Mouse (Mus musculus): ENCODE results near the gene Asah2. TPM values are rescaled to one million over a fixed set of nuclear protein-coding genes. Genes with fewer than 3 reads are reported as not detected.
A peak's percentile ranks its signal among the peaks of the same experiment; 100 is the strongest.

Gene Asah2
- total and polyA plus RNA-seq, 2 experiments from 2014 or later, result 2.1 to 17.6 TPM

GRCm38 (mm10) chr19:31975882-31976281 is 132.1 kb downstream of the Asah2 start:
- H3K4me3 ChIP-seq (ENCODE audit: low read depth, low read length), result no peak overlapping the region
- H3K4me1 ChIP-seq (ENCODE audit: control insufficient read depth, insufficient read depth), result no peaks in the 10 kb centered on the region
- WGBS, result 54% methylated on average over 2 of the region's 2 CpGs
- H3K27ac ChIP-seq (ENCODE audit: low read depth), result no peak overlapping the region
- no peaks in the 10 kb centered on the region for H3K36me3 ChIP-seq (replicated peaks; ENCODE audit: control insufficient read depth, insufficient read depth, low read length)
- no peak overlapping the region for H3K9ac ChIP-seq (replicated peaks; ENCODE audit: low read depth, low read length)
- ATAC-seq (ENCODE audit: insufficient read depth, low read depth) (no peak), DNase-seq (ENCODE audit: low spot score) (no peak)
- TF ChIP-seq EP300 (IDR thresholded peaks at IDR 0.05; ENCODE audit: low read depth) (no peak), CTCF (IDR thresholded peaks at IDR 0.05; ENCODE audit: low read depth) (no peak)
- H3K4me2 ChIP-seq (ENCODE audit: low read depth, low read length), result no peak overlapping the region
- H3K27me3 ChIP-seq (ENCODE audit: control insufficient read depth, insufficient read depth, low read length), result no peaks in the 10 kb centered on the region
- H3K9me3 ChIP-seq (replicated peaks; ENCODE audit: control insufficient read depth, low read length), result no peaks in the 10 kb centered on the region

GRCm38 (mm10) chr19:31971998-31972397 is 136.0 kb downstream of the Asah2 start:
- Histone ChIP-seq H3K36me3 (replicated peaks; ENCODE audit: control insufficient read depth, insufficient read depth, low read length) (no peaks in the 10 kb centered on the region), H3K4me1 (ENCODE audit: control insufficient read depth, insufficient read depth) (no peaks in the 10 kb centered on the region), H3K4me3 (ENCODE audit: low read depth, low read length) (no peak overlapping the region), H3K27ac (ENCODE audit: low read depth) (no peak overlapping the region), H3K9ac (replicated peaks; ENCODE audit: low read depth, low read length) (no peak overlapping the region), H3K27me3 (ENCODE audit: control insufficient read depth, insufficient read depth, low read length) (no peaks in the 10 kb centered on the region), H3K9me3 (replicated peaks; ENCODE audit: control insufficient read depth, low read length) (no peaks in the 10 kb centered on the region), H3K4me2 (ENCODE audit: low read depth, low read length) (no peak overlapping the region)
- ATAC-seq (ENCODE audit: insufficient read depth, low read depth) (peak; percentile 80), DNase-seq (ENCODE audit: low spot score) (peak; percentile 75)
- WGBS, result 5% methylated on average over 6 of the region's 6 CpGs
- TF ChIP-seq CTCF (IDR thresholded peaks at IDR 0.05; ENCODE audit: low read depth) (peak; percentile 99), EP300 (IDR thresholded peaks at IDR 0.05; ENCODE audit: low read depth) (no peak)

- TF ChIP-seq CTCF (IDR thresholded peaks at IDR 0.05; ENCODE audit: low read depth) (no peak), EP300 (IDR thresholded peaks at IDR 0.05; ENCODE audit: low read depth) (no peak)
- ATAC-seq (ENCODE audit: insufficient read depth, low read depth), result no peak
- WGBS, result 46% methylated on average over 3 of the region's 3 CpGs
These were observed 136.6 kb downstream of the Asah2 start for GRCm38 (mm10) chr19:31971405-31971804.

GRCm38 (mm10) chr19:31967933-31968532 is 140.0 kb downstream of the Asah2 start:
- Histone ChIP-seq H3K9me3 (replicated peaks; ENCODE audit: control insufficient read depth, low read length) (no peaks in the 10 kb centered on the region), H3K4me1 (ENCODE audit: control insufficient read depth, insufficient read depth) (no peaks in the 10 kb centered on the region), H3K27ac (ENCODE audit: low read depth) (no peak overlapping the region), H3K4me3 (ENCODE audit: low read depth, low read length) (no peak overlapping the region), H3K4me2 (ENCODE audit: low read depth, low read length) (no peak overlapping the region), H3K27me3 (ENCODE audit: control insufficient read depth, insufficient read depth, low read length) (no peaks in the 10 kb centered on the region), H3K36me3 (replicated peaks; ENCODE audit: control insufficient read depth, insufficient read depth, low read length) (no peaks in the 10 kb centered on the region), H3K9ac (replicated peaks; ENCODE audit: low read depth, low read length) (no peak overlapping the region)
- DNase-seq (ENCODE audit: low spot score), result peak; percentile 33
- ATAC-seq (ENCODE audit: insufficient read depth, low read depth), result no peak
- TF ChIP-seq CTCF (IDR thresholded peaks at IDR 0.05; ENCODE audit: low read depth) (peak; percentile 40), EP300 (IDR thresholded peaks at IDR 0.05; ENCODE audit: low read depth) (no peak)
- WGBS, result 45% methylated on average over 5 of the region's 5 CpGs

More at GRCm38 (mm10) chr19:31971405-31971804, 136.6 kb downstream of the Asah2 start:
- Histone ChIP-seq H3K9me3 (replicated peaks; ENCODE audit: control insufficient read depth, low read length) (no peaks in the 10 kb centered on the region), H3K9ac (replicated peaks; ENCODE audit: low read depth, low read length) (no peak overlapping the region), H3K27me3 (ENCODE audit: control insufficient read depth, insufficient read depth, low read length) (no peaks in the 10 kb centered on the region), H3K4me1 (ENCODE audit: control insufficient read depth, insufficient read depth) (no peaks in the 10 kb centered on the region), H3K4me3 (ENCODE audit: low read depth, low read length) (no peak overlapping the region), H3K27ac (ENCODE audit: low read depth) (no peak overlapping the region), H3K4me2 (ENCODE audit: low read depth, low read length) (no peak overlapping the region), H3K36me3 (replicated peaks; ENCODE audit: control insufficient read depth, insufficient read depth, low read length) (no peaks in the 10 kb centered on the region)
- no peak for DNase-seq (ENCODE audit: low spot score)

GRCm38 (mm10) chr19:31963147-31963546 is 144.9 kb downstream of the Asah2 start:
- no peaks in the 10 kb centered on the region for H3K27me3 ChIP-seq (ENCODE audit: control insufficient read depth, insufficient read depth, low read length)
- TF ChIP-seq EP300 (IDR thresholded peaks at IDR 0.05; ENCODE audit: low read depth), result no peak
- no peak for TF ChIP-seq CTCF (IDR thresholded peaks at IDR 0.05; ENCODE audit: low read depth)
- no peak overlapping the region for H3K27ac ChIP-seq (ENCODE audit: low read depth)
- H3K4me2 ChIP-seq (ENCODE audit: low read depth, low read length), result no peak overlapping the region
- 43% methylated on average over 3 of the region's 3 CpGs for WGBS
- H3K36me3 ChIP-seq (replicated peaks; ENCODE audit: control insufficient read depth, insufficient read depth, low read length), result no peaks in the 10 kb centered on the region
- ATAC-seq (ENCODE audit: insufficient read depth, low read depth) (no peak), DNase-seq (ENCODE audit: low spot score) (no peak)
- no peaks in the 10 kb centered on the region for H3K4me1 ChIP-seq (ENCODE audit: control insufficient read depth, insufficient read depth)
- no peaks in the 10 kb centered on the region for H3K9me3 ChIP-seq (replicated peaks; ENCODE audit: control insufficient read depth, low read length)
- no peak overlapping the region for H3K9ac ChIP-seq (replicated peaks; ENCODE audit: low read depth, low read length)
- H3K4me3 ChIP-seq (ENCODE audit: low read depth, low read length), result no peak overlapping the region

GRCm38 (mm10) chr19:31960434-31960833 is 147.6 kb downstream of the Asah2 start:
- WGBS, result 92% methylated on average over 2 of the region's 2 CpGs
- Histone ChIP-seq H3K4me2 (ENCODE audit: low read depth, low read length) (no peak overlapping the region), H3K4me1 (ENCODE audit: control insufficient read depth, insufficient read depth) (no peaks in the 10 kb centered on the region), H3K9me3 (replicated peaks; ENCODE audit: control insufficient read depth, low read length) (no peaks in the 10 kb centered on the region), H3K27ac (ENCODE audit: low read depth) (no peak overlapping the region), H3K27me3 (ENCODE audit: control insufficient read depth, insufficient read depth, low read length) (no peaks in the 10 kb centered on the region), H3K36me3 (replicated peaks; ENCODE audit: control insufficient read depth, insufficient read depth, low read length) (no peaks in the 10 kb centered on the region), H3K9ac (replicated peaks; ENCODE audit: low read depth, low read length) (no peak overlapping the region), H3K4me3 (ENCODE audit: low read depth, low read length) (no peak overlapping the region)
- ATAC-seq (ENCODE audit: insufficient read depth, low read depth) (no peak), DNase-seq (ENCODE audit: low spot score) (no peak)
- TF ChIP-seq CTCF (IDR thresholded peaks at IDR 0.05; ENCODE audit: low read depth), result no peak
- no peak for TF ChIP-seq EP300 (IDR thresholded peaks at IDR 0.05; ENCODE audit: low read depth)

Data from heart, postnatal 0 days (tissue).